Mouse (Mus musculus): ENCODE measurements around the gene Tcf25. TPM values are rescaled to one million over a fixed set of nuclear protein-coding genes. Genes with fewer than 3 reads are reported as not detected.
"Not testable (repeated sequence)": the region's sequence is repeated elsewhere in the genome, so short reads cannot be mapped to it uniquely, and the experiment has no call there.

Tcf25 gene
- polyA plus RNA-seq, 1 experiment from 2014 or later, result 317 TPM

DNA sequence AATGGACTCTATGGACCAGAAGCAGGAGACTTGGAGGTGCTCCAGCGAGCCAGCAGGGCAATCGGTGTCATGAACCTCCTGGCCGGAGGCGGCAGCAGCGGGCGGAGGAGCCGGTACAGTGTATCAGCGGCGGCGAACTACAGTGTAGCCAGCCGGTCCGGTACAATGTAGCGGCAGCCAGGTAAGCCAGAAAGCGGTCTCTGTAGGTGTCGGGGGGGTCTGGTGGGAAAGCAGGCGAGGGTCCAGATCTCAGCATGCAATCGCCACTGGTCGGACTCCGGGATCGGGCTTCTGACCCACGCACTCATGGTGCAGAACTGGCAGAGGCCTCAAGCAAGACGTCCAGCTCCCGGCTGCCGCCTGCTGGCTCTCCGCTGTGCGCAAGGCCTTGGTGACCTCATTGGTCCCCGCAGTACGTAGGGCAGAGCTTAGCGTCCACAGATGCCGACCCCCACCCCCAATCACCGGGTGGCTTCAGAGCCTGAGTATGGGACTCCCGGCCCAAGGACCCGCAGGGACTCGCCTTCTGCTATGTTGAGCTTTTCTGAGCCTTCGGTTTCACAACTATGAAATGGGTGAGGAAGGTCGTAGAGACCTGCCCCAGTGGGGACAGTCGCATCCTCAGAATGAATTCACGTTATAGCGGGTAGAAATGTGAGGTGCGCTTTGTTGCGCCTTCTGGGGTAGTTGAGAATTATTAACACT, 69.5 kb downstream of the Tcf25 start:
- H3K4me2 ChIP-seq, result peak overlapping the region; percentile 67
- peak overlapping the region; percentile 83 for H3K9ac ChIP-seq
- peak; percentile 95 for ATAC-seq (ENCODE audit: low read depth)
- H3K4me1 ChIP-seq (replicated peaks), result peaks cover 12% of the 10 kb centered on the region
- H3K9me3 ChIP-seq, result no peaks in the 10 kb centered on the region
- H3K27me3 ChIP-seq, result no peaks in the 10 kb centered on the region
- under 1% methylated on average over 41 of the region's 41 CpGs for WGBS
- peak overlapping the region; percentile 70 for H3K27ac ChIP-seq (replicated peaks)
- H3K4me3 ChIP-seq, result peak overlapping the region; percentile 54
- peaks cover 22% of the 10 kb centered on the region for H3K36me3 ChIP-seq

DNA sequence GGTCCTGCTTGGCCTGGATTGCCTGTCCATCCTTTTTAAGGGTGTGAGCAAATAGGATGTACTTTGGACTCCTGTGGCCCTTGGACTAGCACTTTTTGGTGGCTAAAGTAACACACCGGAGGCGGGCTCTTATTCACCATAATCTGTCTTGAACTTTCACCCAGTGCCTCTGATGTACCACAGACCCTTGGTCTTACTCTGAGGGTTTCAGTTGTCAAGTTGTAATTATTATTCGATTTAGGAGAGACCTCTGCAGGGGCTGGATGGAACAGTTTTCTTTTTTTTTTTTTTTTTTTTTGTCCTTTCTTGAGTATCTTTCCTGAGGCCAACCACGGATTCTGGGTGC, 70.0 kb downstream of the Tcf25 start:
- Histone ChIP-seq H3K27ac (replicated peaks) (peak overlapping the region; percentile 70), H3K27me3 (no peaks in the 10 kb centered on the region), H3K4me3 (peak overlapping the region; percentile 54), H3K4me1 (replicated peaks) (peaks cover 12% of the 10 kb centered on the region), H3K4me2 (peak overlapping the region; percentile 67), H3K36me3 (peaks cover 27% of the 10 kb centered on the region), H3K9me3 (no peaks in the 10 kb centered on the region), H3K9ac (peak overlapping the region; percentile 83)
- no peak for ATAC-seq (ENCODE audit: low read depth)
- 29% methylated on average over 4 of the region's 4 CpGs for WGBS

DNA sequence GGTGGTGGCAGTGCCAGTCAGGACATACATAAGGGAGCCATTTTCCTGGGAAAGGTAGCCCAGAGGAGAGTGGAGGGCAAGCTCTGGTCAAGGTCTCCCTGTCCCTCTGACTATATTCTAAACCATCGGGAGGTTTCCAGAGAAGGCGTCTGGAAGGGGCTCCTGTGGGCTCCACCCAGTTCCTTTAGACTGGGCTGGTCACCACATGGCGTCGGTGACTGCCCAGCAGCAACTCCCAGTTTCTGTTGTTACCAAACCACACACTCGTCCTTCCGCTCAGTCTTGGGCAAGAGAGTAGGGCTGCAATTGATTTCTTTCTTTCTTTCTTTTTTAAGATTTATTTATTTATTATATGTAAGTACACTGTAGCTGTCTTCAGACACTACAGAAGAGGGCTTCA, 70.6 kb downstream of the Tcf25 start:
- H3K27me3 ChIP-seq, result no peaks in the 10 kb centered on the region
- H3K4me1 ChIP-seq (replicated peaks), result peaks cover 12% of the 10 kb centered on the region
- no peak for ATAC-seq (ENCODE audit: low read depth)
- no peaks in the 10 kb centered on the region for H3K9me3 ChIP-seq
- 94% methylated on average over 6 of the region's 6 CpGs for WGBS
- peak overlapping the region; percentile 67 for H3K4me2 ChIP-seq
- peak overlapping the region; percentile 83; the same call in 1 of the 2 replicates for H3K9ac ChIP-seq
- peak overlapping the region; percentile 54 for H3K4me3 ChIP-seq
- H3K27ac ChIP-seq (replicated peaks), result no peak overlapping the region
- H3K36me3 ChIP-seq, result peaks cover 33% of the 10 kb centered on the region

DNA sequence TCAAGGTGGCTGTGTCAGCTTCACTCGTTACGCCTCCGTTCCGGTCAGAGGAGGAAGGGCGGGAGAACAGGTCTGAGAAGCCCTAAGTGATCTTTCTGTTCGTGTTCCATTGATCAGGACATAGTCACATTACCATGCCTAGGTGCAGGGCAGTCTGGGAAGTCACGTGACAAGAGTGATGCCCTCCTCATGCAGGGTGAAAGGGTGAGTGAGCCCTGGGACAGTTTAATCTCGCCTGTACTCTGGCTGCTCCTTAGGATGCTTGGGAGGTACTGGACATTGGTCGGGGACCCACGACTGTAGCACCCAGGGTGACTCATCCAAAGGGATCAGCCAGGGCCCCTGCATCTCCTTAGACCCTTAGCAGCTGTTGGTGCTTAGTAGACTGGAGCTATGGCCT, 72.4 kb downstream of the Tcf25 start:
- no peak overlapping the region for H3K4me3 ChIP-seq
- H3K4me1 ChIP-seq (replicated peaks), result peaks cover 12% of the 10 kb centered on the region
- H3K27me3 ChIP-seq, result no peaks in the 10 kb centered on the region
- no peak overlapping the region for H3K4me2 ChIP-seq
- 91% methylated on average over 10 of the region's 10 CpGs for WGBS
- no peak overlapping the region for H3K27ac ChIP-seq (replicated peaks)
- H3K9me3 ChIP-seq, result no peaks in the 10 kb centered on the region
- no peak for ATAC-seq (ENCODE audit: low read depth)
- peaks cover 49% of the 10 kb centered on the region for H3K36me3 ChIP-seq
- no peak overlapping the region for H3K9ac ChIP-seq

DNA sequence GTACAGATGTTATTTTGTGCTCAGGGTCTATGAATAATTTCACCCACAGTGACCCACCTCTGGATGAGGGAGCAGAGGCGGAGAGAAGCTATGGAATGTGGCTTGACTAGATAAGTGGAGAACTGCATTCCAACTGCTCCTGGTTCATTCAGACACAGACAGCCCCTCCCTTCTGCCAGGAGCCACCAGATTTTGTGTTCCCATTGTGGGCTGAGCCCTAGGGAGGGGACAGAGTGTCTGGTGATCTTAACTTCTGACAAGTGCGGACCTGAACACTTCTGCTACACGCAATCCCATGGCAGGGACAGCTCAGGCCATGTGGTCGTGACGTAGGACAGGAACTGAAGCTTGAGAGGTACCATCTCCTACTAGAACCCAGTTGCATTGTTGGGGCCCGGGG, 73.2 kb downstream of the Tcf25 start:
- no peak for ATAC-seq (ENCODE audit: low read depth)
- Histone ChIP-seq H3K36me3 (peaks cover 57% of the 10 kb centered on the region), H3K9ac (no peak overlapping the region), H3K4me3 (no peak overlapping the region), H3K4me2 (no peak overlapping the region), H3K9me3 (no peaks in the 10 kb centered on the region), H3K27me3 (no peaks in the 10 kb centered on the region), H3K27ac (replicated peaks) (no peak overlapping the region), H3K4me1 (replicated peaks) (peaks cover 12% of the 10 kb centered on the region)
- WGBS, result 96% methylated on average over 6 of the region's 6 CpGs

DNA sequence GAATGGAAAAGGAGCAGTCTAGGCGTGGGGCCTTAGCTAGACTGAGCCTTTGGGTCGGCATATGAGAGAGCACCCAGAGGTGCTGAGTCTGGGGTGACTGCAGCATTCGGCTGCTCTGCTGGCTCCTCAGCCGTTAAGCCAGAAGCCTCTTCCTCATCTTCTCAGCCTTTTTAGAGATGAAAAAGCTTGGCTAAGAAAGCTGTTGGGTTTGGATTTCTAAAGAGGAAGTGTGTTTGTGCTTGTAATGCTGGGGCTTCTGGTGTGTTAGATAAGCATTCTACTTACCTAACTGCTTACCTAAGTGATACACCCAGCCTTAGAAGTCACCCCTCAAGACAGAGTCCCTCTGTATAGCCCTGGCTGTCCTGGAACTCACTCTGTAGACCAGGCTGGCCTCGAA, 77.2 kb downstream of the Tcf25 start:
- H3K36me3 ChIP-seq, result peaks cover 89% of the 10 kb centered on the region
- 88% methylated on average over 5 of the region's 5 CpGs for WGBS

DNA sequence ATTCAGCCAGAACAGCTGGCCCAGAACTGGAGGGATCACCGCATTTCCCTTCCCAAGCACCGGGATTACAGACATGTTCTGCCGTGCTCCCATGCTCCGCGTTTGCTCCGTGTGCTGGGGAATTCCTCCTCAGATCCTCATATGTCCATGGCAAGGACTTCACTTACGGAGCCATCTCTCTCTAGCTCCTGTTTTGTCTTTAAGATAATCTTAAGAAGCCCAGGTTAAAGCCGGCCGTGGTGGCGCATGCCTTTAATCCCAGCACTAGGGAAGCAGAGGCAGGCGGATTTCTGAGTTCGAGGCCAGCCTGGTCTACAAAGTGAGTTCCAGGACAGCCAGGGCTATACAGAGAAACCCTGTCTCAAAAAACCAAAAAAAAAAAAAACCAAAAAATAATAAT, 78.2 kb downstream of the Tcf25 start:
- H3K27ac ChIP-seq (replicated peaks); ATAC-seq (ENCODE audit: low read depth); H3K4me3 ChIP-seq; H3K9ac ChIP-seq; H3K4me2 ChIP-seq; H3K4me1 ChIP-seq (replicated peaks); H3K9me3 ChIP-seq; H3K27me3 ChIP-seq: not testable (repeated sequence)
- 96% methylated on average over 12 of the region's 12 CpGs for WGBS
- H3K36me3 ChIP-seq, result peaks cover 94% of the 10 kb centered on the region

More for the DNA sequence above, 77.2 kb downstream of the Tcf25 start:
- Histone ChIP-seq H3K4me3 (no peak overlapping the region), H3K4me2 (no peak overlapping the region), H3K4me1 (replicated peaks) (no peaks in the 10 kb centered on the region), H3K27ac (replicated peaks) (no peak overlapping the region), H3K9me3 (no peaks in the 10 kb centered on the region), H3K27me3 (no peaks in the 10 kb centered on the region), H3K9ac (no peak overlapping the region)
- no peak for ATAC-seq (ENCODE audit: low read depth)

DNA sequence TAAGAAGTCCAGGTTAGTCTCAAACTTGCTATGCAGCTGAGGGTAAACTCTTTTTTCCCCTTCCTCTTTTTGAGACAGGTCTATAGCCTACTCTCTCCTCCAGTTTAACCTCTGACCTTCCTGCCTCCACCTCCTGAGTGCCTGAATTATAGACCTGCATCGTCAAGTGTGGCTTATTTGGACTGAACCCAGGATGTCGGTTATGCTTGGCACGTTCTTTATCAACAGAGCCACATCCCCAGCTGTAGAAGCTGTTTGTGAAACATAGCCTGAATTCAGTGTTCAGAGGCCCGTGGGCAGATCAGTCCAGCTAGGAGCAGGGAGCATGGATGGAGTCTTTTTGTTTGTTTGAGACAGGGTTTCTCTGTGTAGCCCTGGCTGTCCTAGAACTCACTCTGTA, 78.6 kb downstream of the Tcf25 start:
- H3K36me3 ChIP-seq, result peaks cover 94% of the 10 kb centered on the region
- no peaks in the 10 kb centered on the region for H3K27me3 ChIP-seq
- H3K4me3 ChIP-seq, result no peak overlapping the region
- no peaks in the 10 kb centered on the region for H3K9me3 ChIP-seq
- H3K9ac ChIP-seq, result no peak overlapping the region
- WGBS, result 89% methylated on average over 4 of the region's 4 CpGs
- no peak overlapping the region for H3K27ac ChIP-seq (replicated peaks)
- ATAC-seq (ENCODE audit: low read depth), result no peak
- H3K4me2 ChIP-seq, result no peak overlapping the region
- H3K4me1 ChIP-seq (replicated peaks), result no peaks in the 10 kb centered on the region

DNA sequence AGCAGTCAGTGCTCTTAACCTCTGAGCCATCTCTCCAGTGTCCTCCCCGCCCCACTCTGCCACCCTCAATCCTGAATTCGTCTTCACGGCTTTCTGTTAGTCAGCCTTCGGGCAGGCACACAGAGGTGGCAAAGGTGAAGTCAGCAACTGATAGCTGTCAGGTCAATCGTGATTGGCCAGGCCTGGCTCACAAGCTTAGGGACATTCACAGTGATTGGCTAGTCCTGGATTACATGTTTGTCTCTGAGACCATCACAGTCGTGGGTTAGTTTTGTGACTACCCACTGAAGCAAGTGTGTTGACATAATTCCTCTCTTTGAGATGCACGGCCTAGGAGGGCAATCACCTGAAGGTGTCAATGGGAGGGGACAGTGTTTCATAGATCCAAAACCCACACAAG, 79.7 kb downstream of the Tcf25 start:
- H3K27me3 ChIP-seq, result no peaks in the 10 kb centered on the region
- H3K9ac ChIP-seq, result no peak overlapping the region
- H3K4me2 ChIP-seq, result no peak overlapping the region
- no peak for ATAC-seq (ENCODE audit: low read depth)
- H3K4me3 ChIP-seq, result no peak overlapping the region
- no peaks in the 10 kb centered on the region for H3K4me1 ChIP-seq (replicated peaks)
- H3K27ac ChIP-seq (replicated peaks), result no peak overlapping the region
- H3K36me3 ChIP-seq, result peaks cover 96% of the 10 kb centered on the region
- H3K9me3 ChIP-seq, result no peaks in the 10 kb centered on the region
- 82% methylated on average over 7 of the region's 7 CpGs for WGBS

Other genes starting within 250 kb of the Tcf25 start
- gene Sult5a1, start 215.4 kb upstream of the Tcf25 start, polyA plus RNA-seq (2015; fragmentation: Nextera tagmentation; extraction: Ambion mirVana), result 1.2 and 2.4 TPM in 2 replicates
- 0.08 and 0.19 TPM in 2 replicates for gene Dpep1, start 187.5 kb upstream of the Tcf25 start, polyA plus RNA-seq (2015; fragmentation: Nextera tagmentation; extraction: Ambion mirVana)
- gene Chmp1a, start 161.0 kb upstream of the Tcf25 start, polyA plus RNA-seq (2015; fragmentation: Nextera tagmentation; extraction: Ambion mirVana), result 164 and 175 TPM in 2 replicates
- gene Spata33, start 160.9 kb upstream of the Tcf25 start, polyA plus RNA-seq (2015; fragmentation: Nextera tagmentation; extraction: Ambion mirVana), result 7.6 and 7.7 TPM in 2 replicates
- gene Cdk10, start 148.9 kb upstream of the Tcf25 start, polyA plus RNA-seq (2015; fragmentation: Nextera tagmentation; extraction: Ambion mirVana), result 37.2 and 42.4 TPM in 2 replicates
- 4.4 and 4.8 TPM in 2 replicates for gene Spata2l, start 137.5 kb upstream of the Tcf25 start, polyA plus RNA-seq (2015; fragmentation: Nextera tagmentation; extraction: Ambion mirVana)
- gene Zfp276, start 119.6 kb upstream of the Tcf25 start, polyA plus RNA-seq (2015; fragmentation: Nextera tagmentation; extraction: Ambion mirVana), result 22.1 and 24.1 TPM in 2 replicates
- gene Vps9d1, start 119.4 kb upstream of the Tcf25 start, polyA plus RNA-seq (2015; fragmentation: Nextera tagmentation; extraction: Ambion mirVana), result 49.2 and 50.0 TPM in 2 replicates
- 9.3 and 11.0 TPM in 2 replicates for gene Fanca, start 55.2 kb upstream of the Tcf25 start, polyA plus RNA-seq (2015; fragmentation: Nextera tagmentation; extraction: Ambion mirVana)
- gene Spire2, start 41.0 kb upstream of the Tcf25 start, polyA plus RNA-seq (2015; fragmentation: Nextera tagmentation; extraction: Ambion mirVana), result 35.9 and 40.2 TPM in 2 replicates
- gene Mc1r, start 33.4 kb downstream of the Tcf25 start, polyA plus RNA-seq (2015; fragmentation: Nextera tagmentation; extraction: Ambion mirVana), result 0.21 and 0.22 TPM in 2 replicates
- gene Tubb3, start 37.7 kb downstream of the Tcf25 start, polyA plus RNA-seq (2015; fragmentation: Nextera tagmentation; extraction: Ambion mirVana), result 1,543 and 1,658 TPM in 2 replicates
- 43.3 and 44.5 TPM in 2 replicates for gene Def8, start 49.8 kb downstream of the Tcf25 start, polyA plus RNA-seq (2015; fragmentation: Nextera tagmentation; extraction: Ambion mirVana)
- 50.8 and 54.0 TPM in 2 replicates for gene Afg3l1, start 104.2 kb downstream of the Tcf25 start, polyA plus RNA-seq (2015; fragmentation: Nextera tagmentation; extraction: Ambion mirVana)
- gene Dbndd1, start 141.7 kb downstream of the Tcf25 start, polyA plus RNA-seq (2015; fragmentation: Nextera tagmentation; extraction: Ambion mirVana), result 68.6 and 84.2 TPM in 2 replicates
- 41.1 and 45.8 TPM in 2 replicates for gene Gas8, start 145.1 kb downstream of the Tcf25 start, polyA plus RNA-seq (2015; fragmentation: Nextera tagmentation; extraction: Ambion mirVana)

Data from neural tube, embryonic 13.5 days (tissue).